In genomic region chr17:73658731-73659445, GRCm38 (mm10) we compare ENCODE assay signal across 34 mouse cellular contexts. TPM values are rescaled to one million over a fixed set of nuclear protein-coding genes. Genes with fewer than 3 reads are reported as not detected.
A peak's percentile ranks its signal among the peaks of the same experiment; 100 is the strongest.
DNase-seq lines count a peak whose midpoint lies in the region; ATAC-seq and TF ChIP-seq lines count a peak whose summit lies in the region.
"Had no signal": no experiment of that assay in that cellular context is flagged by ENCODE, and none has a peak within 500 bp of the region (broad histone marks: within the 10 kb centered on the region; RNA-seq: fewer than 3 reads in every experiment).

No protein-coding gene starts in this region.

- H3K36me3 ChIP-seq in embryonic facial prominence, embryonic 14.5 days (ENCODE audit: control insufficient read depth, insufficient read depth, low read length) = no peaks in the 10 kb centered on the region
- no peaks in the 10 kb centered on the region for H3K36me3 ChIP-seq in embryonic facial prominence, embryonic 10.5 days (replicated peaks)
- no peaks in the 10 kb centered on the region for H3K36me3 ChIP-seq in hindbrain, embryonic 15.5 days
- no peaks in the 10 kb centered on the region for H3K36me3 ChIP-seq in hindbrain, embryonic 10.5 days
- H3K36me3 ChIP-seq in midbrain, embryonic 16.5 days (ENCODE audit: control insufficient read depth, insufficient read depth, low read length) = no peaks in the 10 kb centered on the region
- no peaks in the 10 kb centered on the region for H3K36me3 ChIP-seq in midbrain, postnatal 0 days (ENCODE audit: insufficient read depth, low read length)
- H3K36me3 ChIP-seq: embryonic facial prominence, embryonic 13.5 days; forebrain, embryonic 12.5 days; hindbrain, embryonic 13.5 days; limb, embryonic 10.5 days; limb, embryonic 15.5 days; midbrain, embryonic 15.5 days; neural tube, embryonic 12.5 days had no signal

- no peak overlapping the region for H3K9ac ChIP-seq in embryonic facial prominence, embryonic 14.5 days (ENCODE audit: low read depth, low read length)
- H3K9ac ChIP-seq in hindbrain, embryonic 15.5 days = no peak overlapping the region
- no peak overlapping the region for H3K9ac ChIP-seq in midbrain, embryonic 16.5 days (ENCODE audit: low read depth, low read length)
- H3K9ac ChIP-seq in midbrain, postnatal 0 days (replicated peaks; ENCODE audit: low read length, poor library complexity, severe bottlenecking) = no peak overlapping the region
- H3K9ac ChIP-seq: embryonic facial prominence, embryonic 13.5 days; forebrain, embryonic 12.5 days; hindbrain, embryonic 13.5 days; limb, embryonic 15.5 days; liver, embryonic 14.5 days; midbrain, embryonic 15.5 days; neural tube, embryonic 12.5 days had no signal

- H3K4me1 ChIP-seq in embryonic facial prominence, embryonic 14.5 days (ENCODE audit: control insufficient read depth, insufficient read depth, low read length) = no peaks in the 10 kb centered on the region
- H3K4me1 ChIP-seq in embryonic facial prominence, embryonic 10.5 days = no peaks in the 10 kb centered on the region
- H3K4me1 ChIP-seq in hindbrain, embryonic 15.5 days (replicated peaks) = peaks cover 9% of the 10 kb centered on the region
- no peaks in the 10 kb centered on the region for H3K4me1 ChIP-seq in hindbrain, embryonic 10.5 days (replicated peaks)
- no peaks in the 10 kb centered on the region; the same call in 1 of the 2 replicates for H3K4me1 ChIP-seq in midbrain, embryonic 16.5 days (ENCODE audit: control insufficient read depth, insufficient read depth, low read length)
- H3K4me1 ChIP-seq in midbrain, postnatal 0 days (ENCODE audit: insufficient read depth, low read length) = no peaks in the 10 kb centered on the region
- H3K4me1 ChIP-seq: forebrain, embryonic 12.5 days; limb, embryonic 10.5 days; limb, embryonic 15.5 days; midbrain, embryonic 15.5 days; neural tube, embryonic 12.5 days had no signal

- 64% methylated on average over 6 of the region's 6 CpGs for WGBS in embryonic facial prominence, embryonic 14.5 days
- WGBS in embryonic facial prominence, embryonic 10.5 days = 84% methylated on average over 6 of the region's 6 CpGs
- WGBS in hindbrain, embryonic 15.5 days = 79% methylated on average over 6 of the region's 6 CpGs
- 89% methylated on average over 6 of the region's 6 CpGs for WGBS in hindbrain, embryonic 10.5 days
- 88% methylated on average over 6 of the region's 6 CpGs for WGBS in midbrain, embryonic 16.5 days
- WGBS in midbrain, postnatal 0 days = 73% methylated on average over 6 of the region's 6 CpGs

- no peak overlapping the region for H3K4me3 ChIP-seq in embryonic facial prominence, embryonic 14.5 days (ENCODE audit: low read depth, low read length)
- no peak overlapping the region for H3K4me3 ChIP-seq in embryonic facial prominence, embryonic 10.5 days
- H3K4me3 ChIP-seq in hindbrain, embryonic 15.5 days = no peak overlapping the region
- no peak overlapping the region for H3K4me3 ChIP-seq in hindbrain, embryonic 10.5 days
- H3K4me3 ChIP-seq in midbrain, embryonic 16.5 days (ENCODE audit: low read depth, low read length) = no peak overlapping the region
- H3K4me3 ChIP-seq in midbrain, postnatal 0 days (ENCODE audit: low read depth, low read length) = no peak overlapping the region
- H3K4me3 ChIP-seq: embryonic facial prominence, embryonic 13.5 days; erythroblast, embryonic 14.5 days; forebrain, embryonic 12.5 days; heart, adult 2 months; hindbrain, embryonic 13.5 days; limb, embryonic 10.5 days; limb, embryonic 15.5 days; midbrain, embryonic 15.5 days; myocyte; neural tube, embryonic 12.5 days had no signal

- no peaks in the 10 kb centered on the region; the same call in 1 of the 2 replicates for H3K27me3 ChIP-seq in embryonic facial prominence, embryonic 14.5 days (replicated peaks; ENCODE audit: control insufficient read depth, insufficient read depth, low read length)
- no peaks in the 10 kb centered on the region for H3K27me3 ChIP-seq in embryonic facial prominence, embryonic 10.5 days (replicated peaks; ENCODE audit: low read depth, poor library complexity, severe bottlenecking)
- no peaks in the 10 kb centered on the region for H3K27me3 ChIP-seq in hindbrain, embryonic 15.5 days
- H3K27me3 ChIP-seq in hindbrain, embryonic 10.5 days (ENCODE audit: insufficient read depth, poor library complexity, severe bottlenecking) = no peaks in the 10 kb centered on the region
- H3K27me3 ChIP-seq in midbrain, embryonic 16.5 days (ENCODE audit: control insufficient read depth, insufficient read depth, low read depth, low read length) = no peaks in the 10 kb centered on the region
- H3K27me3 ChIP-seq in midbrain, postnatal 0 days (ENCODE audit: insufficient read depth, low read length) = no peaks in the 10 kb centered on the region
- H3K27me3 ChIP-seq: forebrain, embryonic 12.5 days; hindbrain, embryonic 13.5 days; limb, embryonic 15.5 days; midbrain, embryonic 15.5 days; neural tube, embryonic 12.5 days had no signal

- no peak for DNase-seq in embryonic facial prominence, embryonic 14.5 days (ENCODE audit: low spot score)
- no peak for DNase-seq in embryonic facial prominence, embryonic 10.5 days (ENCODE audit: low spot score)
- DNase-seq in hindbrain, embryonic 10.5 days (ENCODE audit: low spot score) = no peak
- DNase-seq in midbrain, postnatal 0 days (ENCODE audit: low spot score) = no peak
- no peak for DNase-seq in liver
- DNase-seq: adrenal gland, adult 8-10 months; B cell, adult 2 months; cerebellum, adult 18-20 months; embryo, embryonic 11 days; heart, adult 2 months; heart, postnatal 14 days; kidney, adult 18-20 months; kidney, postnatal 36 days; lung, adult 2 months; lung, postnatal 10 days; right cerebral cortex, postnatal 4 days; thymus, adult 18-20 months; thymus, postnatal 36 days had no signal

- H3K27ac ChIP-seq in embryonic facial prominence, embryonic 14.5 days (replicated peaks; ENCODE audit: low read depth, low read length) = no peak overlapping the region
- H3K27ac ChIP-seq in embryonic facial prominence, embryonic 10.5 days (replicated peaks) = no peak overlapping the region
- H3K27ac ChIP-seq in hindbrain, embryonic 15.5 days (replicated peaks) = 0 out of 2 replicates have a peak overlapping the region, but pooled peaks have one; percentile 2
- no peak overlapping the region for H3K27ac ChIP-seq in hindbrain, embryonic 10.5 days
- H3K27ac ChIP-seq in midbrain, embryonic 16.5 days (ENCODE audit: low read length) = no peak overlapping the region
- no peak overlapping the region for H3K27ac ChIP-seq in midbrain, postnatal 0 days (ENCODE audit: low read depth, low read length)
- H3K27ac ChIP-seq: embryonic facial prominence, embryonic 13.5 days; forebrain, embryonic 12.5 days; heart, adult 2 months; hindbrain, embryonic 13.5 days; limb, embryonic 10.5 days; limb, embryonic 15.5 days; liver, embryonic 14.5 days; macrophage; midbrain, embryonic 15.5 days; neural tube, embryonic 12.5 days; stomach, postnatal 0 days had no signal

- TF ChIP-seq CTCF in midbrain, postnatal 0 days (IDR thresholded peaks at IDR 0.05) = no peak

- H3K9me3 ChIP-seq in embryonic facial prominence, embryonic 14.5 days (ENCODE audit: control insufficient read depth, low read length) = no peaks in the 10 kb centered on the region
- H3K9me3 ChIP-seq in embryonic facial prominence, embryonic 10.5 days = no peaks in the 10 kb centered on the region
- no peaks in the 10 kb centered on the region for H3K9me3 ChIP-seq in hindbrain, embryonic 15.5 days
- no peaks in the 10 kb centered on the region for H3K9me3 ChIP-seq in hindbrain, embryonic 10.5 days
- no peaks in the 10 kb centered on the region for H3K9me3 ChIP-seq in midbrain, embryonic 16.5 days (replicated peaks; ENCODE audit: control insufficient read depth, low read length, poor library complexity, severe bottlenecking)
- H3K9me3 ChIP-seq in midbrain, postnatal 0 days (ENCODE audit: low read length) = no peaks in the 10 kb centered on the region
- H3K9me3 ChIP-seq: embryonic facial prominence, embryonic 13.5 days; forebrain, embryonic 12.5 days; hindbrain, embryonic 13.5 days; limb, embryonic 10.5 days; limb, embryonic 15.5 days; midbrain, embryonic 15.5 days; neural tube, embryonic 12.5 days had no signal

- no peak overlapping the region for H3K4me2 ChIP-seq in embryonic facial prominence, embryonic 14.5 days (ENCODE audit: low read depth, low read length)
- no peak overlapping the region for H3K4me2 ChIP-seq in hindbrain, embryonic 15.5 days
- H3K4me2 ChIP-seq in midbrain, embryonic 16.5 days (ENCODE audit: low read length) = no peak overlapping the region
- no peak overlapping the region for H3K4me2 ChIP-seq in midbrain, postnatal 0 days (ENCODE audit: low read depth, low read length, poor library complexity, severe bottlenecking)
- H3K4me2 ChIP-seq: embryonic facial prominence, embryonic 13.5 days; forebrain, embryonic 12.5 days; hindbrain, embryonic 13.5 days; limb, embryonic 15.5 days; midbrain, embryonic 15.5 days; neural tube, embryonic 12.5 days had no signal

- ATAC-seq in embryonic facial prominence, embryonic 14.5 days (ENCODE audit: low read depth) = 0 out of 2 replicates have a peak, but pooled peaks have one; percentile 26
- no peak for ATAC-seq in hindbrain, embryonic 15.5 days (ENCODE audit: low FRiP score, low read depth)
- ATAC-seq in midbrain, embryonic 16.5 days = 0 out of 2 replicates have a peak, but pooled peaks have one; percentile 20
- ATAC-seq in midbrain, postnatal 0 days (ENCODE audit: low FRiP score) = no peak
- ATAC-seq: midbrain, embryonic 15.5 days had no signal

RNA-seq across cellular contexts. Expression of gene Galnt14, which starts 51.4 kb away (rescaled TPM):
- polyA plus RNA-seq in embryonic facial prominence, embryonic 14.5 days (2014; fragmentation: Nextera tagmentation; extraction: Ambion mirVana) = 5.1 and 5.6 TPM in 2 replicates
- 1.5 and 1.9 TPM in 2 replicates for polyA plus RNA-seq in embryonic facial prominence, embryonic 10.5 days (2016; fragmentation: Nextera tagmentation; extraction: Ambion mirVana)
- polyA plus RNA-seq in hindbrain, embryonic 15.5 days (2015; fragmentation: Nextera tagmentation; extraction: Ambion mirVana) = 16.0 and 17.5 TPM in 2 replicates
- 2.0 and 5.3 TPM in 2 replicates for polyA plus RNA-seq in hindbrain, embryonic 10.5 days (2016; fragmentation: Nextera tagmentation; extraction: Ambion mirVana)
- 20.4 and 25.2 TPM in 2 replicates for polyA plus RNA-seq in midbrain, embryonic 16.5 days (2015; fragmentation: Nextera tagmentation; extraction: Ambion mirVana)
- 18.9 and 27.8 TPM in 2 replicates for total RNA-seq in midbrain, postnatal 0 days (2014; rRNA removed)
- polyA plus RNA-seq in midbrain, postnatal 0 days (2015; fragmentation: Nextera tagmentation; extraction: Ambion mirVana) = 22.0 and 22.8 TPM in 2 replicates
- total RNA-seq: gastrocnemius, adult 8-10 months; heart, adult 2 months; heart, postnatal 14 days; megakaryocyte-erythroid progenitor cell, adult 5-6 weeks had no signal
- polyA plus RNA-seq: erythroblast, embryonic 14.5 days; lung, adult 2 months; macrophage; myocyte had no signal

Comparison
In these comparisons a context has a peak if more than half of its experiments do, and no peak if none do; other contexts are left out.
1. ATAC-seq: peak in embryonic facial prominence, embryonic 14.5 days (single experiment) and midbrain, embryonic 16.5 days (single experiment); none in hindbrain, embryonic 15.5 days (single experiment) and midbrain, postnatal 0 days (single experiment).